Mouse (Mus musculus): ENCODE measurements around the gene Pex14. TPM values are rescaled to one million over a fixed set of nuclear protein-coding genes. Genes with fewer than 3 reads are reported as not detected.

Pex14 gene
- total RNA-seq, 2 experiments from 2014 or later, result 19.4 to 20.1 TPM

DNA sequence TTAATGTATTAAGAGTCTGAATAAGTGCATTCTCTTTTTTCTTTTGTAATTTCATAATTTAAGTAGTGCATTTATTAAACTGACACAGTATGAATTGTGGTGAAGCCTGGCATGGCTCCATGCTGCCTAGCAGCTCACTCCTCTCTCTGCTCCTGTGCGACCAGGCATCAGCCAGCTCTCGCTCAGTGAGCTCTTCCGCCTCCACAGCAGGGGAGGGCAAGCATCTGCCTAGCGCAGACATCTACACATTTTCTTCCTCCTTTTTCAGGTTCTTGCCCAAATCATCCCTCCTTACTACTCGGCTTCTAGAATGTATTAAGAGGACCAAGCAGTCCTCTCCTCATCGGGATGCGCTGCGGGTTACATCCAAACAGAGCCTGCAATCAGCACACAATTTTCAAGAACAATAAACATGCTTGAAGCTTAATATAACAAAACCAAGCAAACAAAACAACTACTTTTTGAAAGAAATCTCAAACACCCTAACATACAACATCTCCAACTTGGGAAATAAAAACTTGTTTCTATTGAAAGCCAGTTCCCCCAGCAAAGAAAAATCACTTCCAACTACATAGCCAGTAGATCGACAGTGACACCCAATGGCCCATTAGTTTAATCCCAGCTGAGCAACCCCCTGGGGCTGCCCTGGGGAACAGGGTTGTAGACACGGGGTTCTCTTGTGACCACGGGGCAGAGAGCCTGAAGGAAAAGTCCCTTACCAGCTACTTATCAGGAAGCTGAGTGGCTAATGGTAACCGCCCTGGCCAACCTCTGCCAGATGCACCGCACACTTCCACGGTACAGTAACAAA, 38.9 kb downstream of the Pex14 start:
- intact Hi-C loops (cut with DNase I), result no loop called here
- DNase-seq (ENCODE audit: low spot score), result no peak

DNA sequence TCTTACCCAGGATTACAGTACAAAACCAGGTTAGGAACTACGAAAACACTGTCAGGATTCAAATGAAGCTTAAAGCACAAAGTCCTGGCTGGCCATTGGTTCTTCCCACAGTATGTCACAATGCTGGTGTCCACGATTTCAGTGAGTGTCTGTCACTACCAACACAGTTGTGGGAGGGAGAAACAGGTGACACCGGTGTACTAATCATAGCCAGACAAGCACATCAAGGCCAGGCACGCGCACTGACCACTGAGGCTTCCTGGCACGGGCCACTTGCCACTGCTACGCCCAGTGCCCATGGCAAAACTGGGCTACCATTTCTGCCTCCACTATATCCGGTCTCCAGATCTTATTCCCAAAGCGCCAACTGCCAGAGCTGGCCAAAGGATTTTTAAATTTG, 40.0 kb downstream of the Pex14 start:
- no peak for DNase-seq (ENCODE audit: low spot score)
- intact Hi-C loops (cut with DNase I), result no loop called here

DNA sequence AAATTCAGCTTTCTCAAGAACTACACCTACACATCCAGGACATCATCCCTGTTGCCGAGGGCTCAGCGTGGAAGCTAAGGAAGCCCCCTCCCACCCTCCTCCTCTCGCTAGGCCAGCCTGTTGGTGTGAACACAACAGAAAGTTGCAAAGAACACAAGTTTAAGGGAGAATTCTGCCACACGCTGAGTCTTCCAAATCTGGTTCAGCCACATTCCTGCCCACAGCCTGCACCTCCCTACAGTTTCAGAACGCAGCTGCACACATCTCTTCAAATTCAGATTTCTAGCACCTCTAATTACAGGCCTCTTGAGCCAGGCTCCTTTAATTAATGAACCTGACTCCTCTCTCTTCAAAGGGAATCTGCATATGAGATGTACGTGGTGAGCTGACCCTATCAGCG, 41.4 kb downstream of the Pex14 start:
- no peak for DNase-seq (ENCODE audit: low spot score)

DNA sequence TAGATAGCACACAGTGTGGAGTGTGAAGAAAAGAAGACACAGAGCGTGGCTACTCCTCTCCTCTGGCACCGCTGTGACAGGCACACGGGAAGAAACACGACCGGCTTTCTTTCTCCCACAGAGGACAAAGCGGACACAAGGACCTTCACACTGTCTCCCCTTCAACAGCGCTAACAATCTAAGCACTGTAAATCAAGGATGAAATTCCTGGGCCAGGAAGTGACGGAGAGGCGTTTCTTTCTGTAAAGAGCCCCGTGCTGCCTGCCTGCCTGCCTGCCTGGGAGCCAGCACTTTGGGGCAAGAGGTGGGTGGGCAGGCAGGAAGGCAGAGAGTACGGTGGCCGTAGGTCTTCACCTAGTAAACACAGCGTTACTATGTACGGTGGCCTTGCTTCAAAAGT, 42.2 kb downstream of the Pex14 start:
- intact Hi-C loops (cut with DNase I), result no loop called here
- no peak for DNase-seq (ENCODE audit: low spot score)

More for the DNA sequence above, 41.4 kb downstream of the Pex14 start:
- intact Hi-C loops (cut with DNase I), result no loop called here

- intact Hi-C loops (cut with DNase I), result no loop called here
- no peak for DNase-seq (ENCODE audit: low spot score)
These were observed 42.7 kb downstream of the Pex14 start for GRCm38 (mm10) chr4:149056957-149057356.

- intact Hi-C loops (cut with DNase I), result no loop called here
- no peak for DNase-seq (ENCODE audit: low spot score)
These were observed 43.8 kb downstream of the Pex14 start for GRCm38 (mm10) chr4:149055847-149056246.

- intact Hi-C loops (cut with DNase I), result loop anchor here (5.0 kb wide), 3 partner anchors 92 to 307 kb away; partner anchors contain the start of gene Casz1
- no peak for DNase-seq (ENCODE audit: low spot score)
These were observed 50.1 kb downstream of the Pex14 start for GRCm38 (mm10) chr4:149049351-149050159.

DNA sequence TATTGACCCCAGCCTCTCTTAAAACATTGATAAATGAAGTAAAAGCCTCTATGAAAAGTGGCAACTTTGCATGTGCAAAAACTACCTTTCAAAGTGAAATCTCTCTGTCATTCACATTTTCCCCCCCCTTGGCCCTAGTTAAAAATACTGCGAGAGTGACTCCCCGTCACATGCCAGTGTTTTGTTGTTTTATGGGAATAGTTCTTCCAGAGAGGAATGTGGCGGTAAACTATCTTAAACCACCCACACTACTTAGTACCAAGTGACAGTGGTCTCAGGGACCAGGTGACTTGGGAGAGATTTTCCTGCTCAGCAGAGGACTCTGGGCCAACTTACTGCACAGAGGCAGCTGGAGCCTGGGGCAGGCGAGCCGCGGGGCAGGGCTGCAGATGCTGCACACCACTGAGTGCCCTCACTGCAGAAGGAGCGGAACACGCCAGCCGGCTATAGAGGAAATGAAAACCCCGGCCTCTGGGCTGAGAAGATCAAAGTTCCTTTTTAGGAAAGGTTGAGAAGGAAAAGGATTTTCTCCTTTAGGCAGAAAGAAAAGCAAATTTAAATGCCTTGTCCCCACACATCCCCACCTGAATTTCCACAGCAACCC, 50.9 kb downstream of the Pex14 start:
- peak; percentile 10 for DNase-seq (ENCODE audit: low spot score)
- intact Hi-C loops (cut with DNase I), result loop anchor here (5.0 kb wide), 3 partner anchors 91 to 306 kb away; partner anchors contain the start of gene Casz1

GRCm38 (mm10) chr4:149047360-149047759, 52.3 kb downstream of the Pex14 start:
- intact Hi-C loops (cut with DNase I), result loop anchor here (5.0 kb wide), 3 partner anchors 90 to 305 kb away; partner anchors contain the start of gene Casz1
- peak; percentile 20 for DNase-seq (ENCODE audit: low spot score)

GRCm38 (mm10) chr4:149045885-149046284, 53.8 kb downstream of the Pex14 start:
- intact Hi-C loops (cut with DNase I), result loop anchor here (5.0 kb wide), 3 partner anchors 89 to 304 kb away; partner anchors contain the start of gene Casz1

DNA sequence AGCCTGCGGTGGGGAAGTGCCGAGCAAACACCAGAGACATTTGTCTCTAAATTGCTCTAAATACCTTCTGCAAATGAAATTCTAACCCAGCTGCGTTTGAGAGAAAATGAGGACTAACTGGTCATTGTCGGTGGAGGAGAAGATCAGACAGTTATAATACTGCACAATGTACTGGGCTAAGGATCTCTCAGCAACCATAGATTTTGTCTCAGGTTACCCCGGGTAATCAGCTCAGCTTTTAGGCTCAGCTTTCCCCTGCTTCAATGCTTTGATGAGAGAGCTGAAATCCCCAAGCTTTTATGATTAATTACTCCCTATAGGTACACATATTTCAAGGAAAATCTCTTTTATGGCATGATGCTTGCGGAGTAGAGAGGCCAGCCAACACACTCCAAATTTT, 59.4 kb downstream of the Pex14 start:
- DNase-seq (ENCODE audit: low spot score), result no peak
- intact Hi-C loops (cut with DNase I), result no loop called here

More at GRCm38 (mm10) chr4:149045885-149046284, 53.8 kb downstream of the Pex14 start:
- no peak for DNase-seq (ENCODE audit: low spot score)

- no peak for DNase-seq (ENCODE audit: low spot score)
- intact Hi-C loops (cut with DNase I), result no loop called here
These were observed 62.0 kb downstream of the Pex14 start for GRCm38 (mm10) chr4:149037706-149038105.

DNA sequence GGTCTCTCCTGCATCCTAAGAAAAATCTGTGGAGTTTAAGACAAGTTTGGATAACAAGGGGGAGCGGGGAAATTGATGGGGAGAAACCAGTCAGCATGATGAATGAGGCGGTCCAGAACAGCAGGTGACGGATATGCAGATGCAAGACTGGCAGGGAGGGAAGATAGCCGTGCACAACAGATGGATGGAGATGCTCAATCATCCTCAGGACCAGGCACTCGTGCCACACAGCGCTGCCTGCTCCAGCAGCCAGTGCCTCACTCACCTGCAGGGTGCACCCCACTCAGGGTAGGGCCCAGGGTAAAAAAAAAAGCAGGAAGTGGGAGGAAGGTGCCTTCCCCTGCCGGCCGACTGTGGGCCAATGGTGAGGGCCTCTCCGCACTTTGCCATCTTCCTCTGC, 63.1 kb downstream of the Pex14 start:
- intact Hi-C loops (cut with DNase I), result no loop called here

DNA sequence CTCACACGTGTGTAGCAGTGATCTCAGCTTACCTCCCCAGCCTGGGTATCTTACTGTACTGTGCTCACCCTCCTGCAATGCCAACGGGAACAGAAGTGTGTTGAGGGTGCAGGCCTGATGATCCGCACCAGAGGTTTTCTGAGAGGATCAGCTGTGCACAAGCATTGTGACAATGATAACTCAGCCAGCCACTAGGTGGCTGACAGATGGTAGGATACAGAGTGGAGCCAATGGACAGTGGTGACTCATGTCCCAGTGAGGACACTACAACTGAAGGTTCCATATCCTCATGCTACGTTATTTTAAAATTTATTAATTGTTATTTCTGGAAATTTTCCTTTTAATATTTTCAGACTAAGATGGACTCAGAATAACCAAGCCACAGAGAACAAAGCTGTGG, 68.2 kb downstream of the Pex14 start:
- intact Hi-C loops (cut with DNase I), result loop anchor here (5.0 kb wide), 1 partner anchor 46 kb away; no protein-coding TSS in a partner anchor
- no peak for DNase-seq (ENCODE audit: low spot score)

More for the DNA sequence above, 63.1 kb downstream of the Pex14 start:
- DNase-seq (ENCODE audit: low spot score), result no peak

DNA sequence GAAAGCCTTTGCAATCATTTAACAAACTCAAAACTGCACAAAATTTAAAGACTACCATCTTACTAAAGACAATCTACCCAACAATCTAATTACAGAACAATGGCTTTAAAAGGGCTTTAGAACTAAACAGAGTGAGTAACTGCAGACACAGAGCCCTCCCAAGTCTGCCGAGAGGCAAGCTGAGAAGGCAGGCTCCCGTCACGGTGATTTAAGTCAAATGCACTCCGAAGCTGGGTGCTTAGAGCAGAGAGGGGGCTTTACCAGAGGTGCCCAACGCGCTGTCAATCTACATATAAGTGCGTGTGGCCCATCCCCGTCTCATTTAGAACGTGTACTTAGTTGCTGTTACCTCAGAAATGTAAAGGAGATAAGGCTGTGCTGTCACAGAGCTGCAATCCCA, 72.1 kb downstream of the Pex14 start:
- no peak for DNase-seq (ENCODE audit: low spot score)
- intact Hi-C loops (cut with DNase I), result no loop called here

- DNase-seq (ENCODE audit: low spot score), result no peak
- intact Hi-C loops (cut with DNase I), result no loop called here
These were observed 74.4 kb downstream of the Pex14 start for GRCm38 (mm10) chr4:149025242-149025641.

- no peak for DNase-seq (ENCODE audit: low spot score)
- intact Hi-C loops (cut with DNase I), result no loop called here
These were observed 78.7 kb downstream of the Pex14 start for GRCm38 (mm10) chr4:149021021-149021420.

DNA sequence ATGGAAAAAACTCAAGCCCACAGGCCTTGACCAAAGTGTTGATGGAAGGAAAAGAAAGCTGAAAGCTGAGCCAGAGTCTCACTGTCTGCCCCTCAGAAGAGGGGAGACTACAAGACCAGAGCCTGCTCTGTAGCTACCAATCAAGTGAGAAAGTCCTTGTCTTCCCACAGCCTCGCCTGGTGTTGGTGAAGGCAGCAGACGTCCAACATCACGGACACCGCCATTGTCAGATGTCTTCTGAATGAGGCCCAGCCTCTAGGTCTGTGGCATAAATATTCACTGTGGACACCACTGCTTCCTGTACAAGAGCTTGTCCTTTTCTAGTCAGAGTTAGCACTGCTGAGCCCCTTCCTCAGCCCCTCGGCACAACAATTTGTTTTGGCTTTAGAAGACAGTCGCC, 80.2 kb downstream of the Pex14 start:
- DNase-seq (ENCODE audit: low spot score), result no peak
- intact Hi-C loops (cut with DNase I), result no loop called here

DNA sequence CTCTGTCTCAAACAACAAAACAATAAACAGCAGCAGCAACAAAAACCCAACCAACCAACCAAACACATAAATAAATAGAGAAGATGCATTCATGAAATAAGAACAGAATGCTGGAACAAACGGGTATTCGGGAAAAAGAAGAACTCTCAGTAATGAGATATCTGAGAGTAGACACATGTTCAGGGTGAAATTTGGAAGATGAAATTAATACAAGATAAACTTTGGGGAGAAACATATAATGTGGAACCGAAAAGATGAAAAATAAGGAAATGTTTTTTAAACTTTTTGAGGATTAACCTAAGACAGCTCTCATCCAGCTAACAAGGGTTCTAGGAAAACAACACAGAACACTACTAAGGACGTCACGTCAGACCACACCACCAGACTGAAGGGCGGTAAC, 92.9 kb downstream of the Pex14 start:
- DNase-seq (ENCODE audit: low spot score), result no peak
- intact Hi-C loops (cut with DNase I), result no loop called here

DNA sequence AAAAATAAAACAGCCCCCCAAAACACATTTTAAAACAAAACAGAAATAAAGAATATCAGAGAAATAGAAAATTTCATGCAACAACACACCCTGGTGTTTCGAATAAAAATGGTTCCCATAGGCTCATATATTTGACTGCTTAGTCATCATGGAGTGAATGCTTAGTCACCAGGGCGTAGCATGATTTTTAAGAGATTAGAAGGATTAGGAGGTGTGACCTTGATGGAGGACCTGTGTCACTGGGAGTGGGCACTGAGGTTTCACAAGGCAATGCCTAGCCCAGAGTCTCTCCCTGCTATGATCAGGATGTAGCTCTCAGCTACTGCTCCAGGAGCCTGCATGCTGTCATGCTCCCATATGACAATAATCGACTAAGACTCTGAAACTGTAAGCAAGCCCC, 93.6 kb downstream of the Pex14 start:
- no peak for DNase-seq (ENCODE audit: low spot score)

More for the DNA sequence above, 93.6 kb downstream of the Pex14 start:
- intact Hi-C loops (cut with DNase I), result no loop called here
